Mouse (Mus musculus) lung, adult 18-20 months (tissue): Measurements from ENCODE around the gene Pank4.

ENCODE experiments used
- DNase-seq, 2 experiments: peaks; one replicate each; pipeline ENCODE4 v3.0.0; 2022; ENCODE audit warnings: mixed read lengths in 2 of 2

The Pank4 gene

GRCm38 (mm10) chr4:154963901-154964580 lies at the start of gene Pank4:
Gene Pank4, plus strand, starts transcription at chr4:154964123.
- DNase-seq, result peak; percentile 93 to 95

- no peak for DNase-seq
Measured at GRCm38 (mm10) chr4:154914252-154914651, 49.7 kb upstream of the Pank4 start.

GRCm38 (mm10) chr4:154914707-154915106 lies 49.2 kb upstream of the Pank4 start:
- DNase-seq, result no peak

- no peak for DNase-seq
Measured at GRCm38 (mm10) chr4:154915286-154915685, 48.6 kb upstream of the Pank4 start.

- DNase-seq, result no peak
Measured at GRCm38 (mm10) chr4:154916662-154917061, 47.3 kb upstream of the Pank4 start.

GRCm38 (mm10) chr4:154922291-154922690 lies 41.6 kb upstream of the Pank4 start:
- DNase-seq, result no peak

- no peak for DNase-seq
Measured at GRCm38 (mm10) chr4:154922931-154923330, 41.0 kb upstream of the Pank4 start.

- peak in 1 of 2 experiments; percentile 33 for DNase-seq
Measured at GRCm38 (mm10) chr4:154925413-154925812, 38.5 kb upstream of the Pank4 start.

GRCm38 (mm10) chr4:154926969-154927898 lies 36.7 kb upstream of the Pank4 start:
- DNase-seq, result no peak

- DNase-seq, result peak; percentile 65 to 76
Measured at GRCm38 (mm10) chr4:154927899-154928337, 36.0 kb upstream of the Pank4 start.

- no peak for DNase-seq
Measured at GRCm38 (mm10) chr4:154928395-154929087, 35.4 kb upstream of the Pank4 start, which contains the start of gene Tnfrsf14. Gene Tnfrsf14, minus strand, starts transcription at chr4:154928563.

- DNase-seq, result peak; percentile 53 to 55
Measured at GRCm38 (mm10) chr4:154929088-154929660, 34.7 kb upstream of the Pank4 start.

- DNase-seq, result no peak
Measured at GRCm38 (mm10) chr4:154933306-154933907, 30.5 kb upstream of the Pank4 start.

- DNase-seq, result no peak
Measured at GRCm38 (mm10) chr4:154934800-154935199, 29.1 kb upstream of the Pank4 start.

GRCm38 (mm10) chr4:154935788-154936187 lies 28.1 kb upstream of the Pank4 start:
- no peak for DNase-seq

GRCm38 (mm10) chr4:154936542-154937255 lies 27.2 kb upstream of the Pank4 start:
- no peak for DNase-seq

GRCm38 (mm10) chr4:154937746-154938145 lies 26.2 kb upstream of the Pank4 start:
- no peak for DNase-seq

GRCm38 (mm10) chr4:154940156-154940555 lies 23.8 kb upstream of the Pank4 start:
- DNase-seq, result no peak

GRCm38 (mm10) chr4:154941831-154942230 lies 22.1 kb upstream of the Pank4 start:
- DNase-seq, result no peak

GRCm38 (mm10) chr4:154942632-154943322 lies 21.1 kb upstream of the Pank4 start:
- no peak for DNase-seq
